Mouse (Mus musculus) cortical plate, adult 2 months (tissue): ENCODE data around the gene Smyd5.

Experiments used
- CTCF ChIP-seq: fragments of 200-500 bp; IDR thresholded peaks from 2 replicates; pipeline ENCODE4 v1.5.1; 2011; ENCODE audit warnings: mild to moderate bottlenecking, control low read depth, low read length; ENCODE audit not compliant: insufficient read depth; ENCODE audit errors: extremely low read depth
- POLR2A ChIP-seq: fragments of 200-500 bp; IDR thresholded peaks from 2 replicates; pipeline ENCODE4 v1.6.1; 2011; ENCODE audit warnings: mild to moderate bottlenecking, low read length, control low read depth; ENCODE audit not compliant: insufficient read depth; ENCODE audit errors: extremely low read depth

DNA sequence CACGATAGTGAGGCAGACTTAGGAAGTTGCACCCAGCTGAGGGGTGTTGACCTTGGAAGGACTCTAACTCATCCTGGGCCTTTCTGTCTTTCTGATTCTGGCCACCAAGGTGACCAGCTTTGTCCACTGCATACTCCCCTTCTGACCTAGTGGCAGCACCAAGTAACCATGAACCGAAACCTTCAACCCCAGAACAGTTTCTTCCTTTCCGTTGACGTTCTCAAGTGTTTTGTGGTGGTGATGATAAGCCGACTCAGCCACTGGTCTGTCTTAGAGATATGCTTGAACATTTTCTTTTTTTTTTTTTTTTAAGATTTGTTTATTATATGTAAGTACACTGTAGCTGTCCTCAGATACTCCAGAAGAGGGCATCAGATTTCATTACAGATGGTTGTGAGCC is 43.2 kb upstream of the Smyd5 start:
- no peak for TF ChIP-seq CTCF
- no peak for TF ChIP-seq POLR2A
